Mouse (Mus musculus): Measurements from ENCODE around the gene Gga2.

GRCm38 (mm10) chr7:121995961-121996360 is 25.1 kb downstream of the Gga2 start:
- TF ChIP-seq CTCF (IDR thresholded peaks at IDR 0.05; ENCODE audit: low read depth): no peak
- TF ChIP-seq EP300 (IDR thresholded peaks at IDR 0.05; ENCODE audit: low read depth): no peak

Measured in liver, postnatal 0 days (tissue).